Mouse (Mus musculus) large intestine, adult 2 months (tissue): Measurements from ENCODE around the gene Ssx2ip. TPM values are rescaled to one million over a fixed set of nuclear protein-coding genes. Genes with fewer than 3 reads are reported as not detected.

Experiments used
- DNase-seq: peaks from one replicate; pipeline ENCODE4 v3.0.0-alpha.2; 2012; ENCODE audit warnings: low read depth, low spot score
- WGBS: fragments of 180-500 bp; shearing (Covaris S2); methylation state at CpG from one replicate; pipeline ENCODE4 v1.1.7; 2018; 5-methylcytosine and 5-hydroxymethylcytosine counted together
- polyA plus RNA-seq: library from polyadenylated mRNA; depleted of rRNA; stranded (reverse); fragments of >200 nt; gene quantifications from 2 replicates; pipeline ENCODE4 v1.2.3, GENCODE M21; 2012; rRNA removed

Ssx2ip gene
- 9.8 and 12.4 TPM in 2 replicates for polyA plus RNA-seq

GRCm38 (mm10) chr3:146404311-146405201 lies at the start of gene Ssx2ip:
Gene Ssx2ip, plus strand, starts transcription at chr3:146404642.
- DNase-seq, result no peak
- whole genome bisulfite sequencing, result 1% methylated on average over 100 of the region's 100 CpGs

- DNase-seq, result no peak
- WGBS, result 43% methylated on average over 3 of the region's 3 CpGs
These were observed 49.3 kb upstream of the Ssx2ip start for GRCm38 (mm10) chr3:146355146-146355545.

DNA sequence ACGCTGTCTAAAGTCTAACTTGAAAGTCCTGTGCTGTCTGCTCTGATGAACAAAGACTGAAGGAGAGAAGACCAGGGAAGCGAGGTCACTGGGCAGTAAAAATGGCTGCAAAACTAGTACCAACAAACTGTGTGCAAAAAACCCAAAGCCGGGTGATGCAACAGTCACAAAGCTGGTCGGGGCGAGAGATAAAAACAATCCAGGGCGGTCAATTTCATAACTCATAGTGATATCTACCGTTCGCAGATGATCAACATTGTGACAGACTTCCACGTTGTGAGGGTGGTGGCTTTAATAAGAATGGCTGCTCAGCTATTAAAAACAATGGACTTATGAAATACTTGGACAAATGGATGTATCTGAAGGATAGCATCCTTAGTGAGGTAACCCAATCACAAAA lies 39.0 kb upstream of the Ssx2ip start:
- WGBS, result 86% methylated on average over 9 of the region's 9 CpGs
- DNase-seq, result no peak

DNA sequence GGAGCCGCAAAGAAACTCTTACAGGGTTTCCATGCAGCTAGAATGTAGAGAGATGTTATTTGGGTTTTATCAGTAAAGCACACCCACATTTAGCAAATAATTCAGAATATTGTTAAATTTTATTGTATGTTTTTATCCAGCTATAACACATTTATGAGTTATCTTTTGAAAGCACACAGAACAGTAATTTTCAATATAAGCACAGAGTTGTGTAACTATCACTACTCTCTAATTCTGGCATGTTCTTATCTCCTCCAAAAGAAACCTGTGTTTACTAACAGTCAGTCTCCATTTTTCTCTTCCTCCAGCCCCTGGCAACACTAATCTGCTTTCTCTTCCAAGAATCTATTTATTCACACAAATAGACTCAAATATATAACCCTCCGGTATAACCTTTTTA lies 37.4 kb upstream of the Ssx2ip start:
- 73% methylated on average over 2 of the region's 2 CpGs for WGBS
- DNase-seq, result no peak

GRCm38 (mm10) chr3:146370553-146371095 lies 33.8 kb upstream of the Ssx2ip start:
- 83% methylated on average over 7 of the region's 7 CpGs for WGBS
- DNase-seq, result no peak

GRCm38 (mm10) chr3:146371201-146371600 lies 33.2 kb upstream of the Ssx2ip start:
- WGBS, result 65% methylated on average over 5 of the region's 5 CpGs
- no peak for DNase-seq

- WGBS, result 79% methylated on average over 3 of the region's 3 CpGs
- no peak for DNase-seq
These were observed 29.8 kb upstream of the Ssx2ip start for GRCm38 (mm10) chr3:146374596-146375175.

GRCm38 (mm10) chr3:146375224-146375657 lies 29.2 kb upstream of the Ssx2ip start:
- no peak for DNase-seq
- WGBS, result 63% methylated on average over 4 of the region's 4 CpGs

DNA sequence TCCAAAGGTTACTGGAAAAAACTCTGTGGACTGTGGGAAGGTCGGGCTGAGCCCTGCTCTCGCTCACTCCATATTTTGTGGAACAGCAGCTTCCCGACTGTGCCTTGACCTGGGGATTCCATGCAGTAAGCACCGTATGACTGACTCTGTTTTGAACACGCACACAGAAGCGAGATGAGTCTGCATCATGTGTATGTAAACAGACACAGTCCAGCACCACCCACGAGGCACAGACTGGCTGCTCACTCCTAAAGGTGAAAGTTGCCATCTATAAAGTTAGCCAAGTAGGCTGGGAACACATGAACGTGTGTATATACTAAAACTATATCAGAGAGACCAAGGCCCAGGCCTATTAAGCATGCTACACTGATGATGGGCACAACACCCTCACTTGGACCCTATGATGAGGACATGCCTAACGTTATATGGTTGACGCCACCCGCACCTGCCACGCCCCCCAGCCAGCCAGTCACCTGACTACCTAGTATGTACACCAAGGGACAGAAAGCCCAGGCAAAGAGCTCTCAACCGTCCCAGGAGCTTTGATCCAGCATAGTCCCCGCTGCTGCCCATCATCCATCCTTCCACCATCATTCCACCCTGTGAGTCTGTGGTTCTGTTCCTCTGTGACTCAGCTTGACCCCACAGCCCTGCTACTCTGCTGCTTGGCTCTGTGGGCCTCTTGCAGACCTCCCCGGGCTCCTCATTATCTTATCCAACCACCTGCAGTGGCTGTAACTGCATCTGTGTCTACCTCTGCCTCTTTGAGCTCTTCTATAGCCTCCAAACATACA lies 27.9 kb upstream of the Ssx2ip start:
- 81% methylated on average over 15 of the region's 15 CpGs for WGBS

GRCm38 (mm10) chr3:146377216-146377615 lies 27.2 kb upstream of the Ssx2ip start:
- whole genome bisulfite sequencing, result 91% methylated on average over 5 of the region's 5 CpGs
- DNase-seq, result no peak

More for the DNA sequence above, 27.9 kb upstream of the Ssx2ip start:
- no peak for DNase-seq

- WGBS, result 47% methylated on average over 8 of the region's 8 CpGs
- no peak for DNase-seq
These were observed 25.7 kb upstream of the Ssx2ip start for GRCm38 (mm10) chr3:146378753-146379152.

GRCm38 (mm10) chr3:146379740-146380466 lies 24.5 kb upstream of the Ssx2ip start:
- WGBS, result 25% methylated on average over 9 of the region's 9 CpGs
- no peak for DNase-seq

GRCm38 (mm10) chr3:146380874-146381273 lies 23.6 kb upstream of the Ssx2ip start:
- no peak for DNase-seq
- WGBS, result 85% methylated on average over 2 of the region's 2 CpGs

- no peak for DNase-seq
- 94% methylated on average over 9 of the region's 9 CpGs for WGBS
These were observed 23.0 kb upstream of the Ssx2ip start for GRCm38 (mm10) chr3:146381471-146381870.

DNA sequence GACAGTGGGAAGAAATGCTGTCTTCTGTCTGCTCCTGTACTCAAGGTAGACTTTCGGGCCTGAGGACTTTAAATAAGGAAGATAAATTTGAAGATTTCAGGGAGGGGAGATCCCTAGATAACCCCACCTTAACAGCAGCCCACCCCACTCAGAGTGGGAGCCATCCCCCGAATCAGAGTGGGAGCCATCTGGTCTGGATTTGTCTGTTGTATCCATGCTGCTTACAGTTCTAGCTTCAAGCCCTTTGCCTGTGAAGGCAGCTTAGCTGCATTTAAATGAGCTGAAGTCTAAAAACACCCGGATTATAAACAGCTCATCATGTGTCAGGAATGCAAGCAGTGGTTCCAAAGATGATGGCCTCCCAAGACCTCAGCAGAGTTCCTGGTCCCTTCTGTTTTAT lies 17.6 kb upstream of the Ssx2ip start:
- WGBS, result 76% methylated on average over 3 of the region's 3 CpGs
- no peak for DNase-seq

- 84% methylated on average over 19 of the region's 19 CpGs for WGBS
These were observed 11.7 kb upstream of the Ssx2ip start for GRCm38 (mm10) chr3:146392656-146393321.

GRCm38 (mm10) chr3:146393641-146394100 lies 10.8 kb upstream of the Ssx2ip start:
- DNase-seq, result no peak
- WGBS, result 34% methylated on average over 7 of the region's 7 CpGs

More at GRCm38 (mm10) chr3:146392656-146393321, 11.7 kb upstream of the Ssx2ip start:
- no peak for DNase-seq

GRCm38 (mm10) chr3:146396256-146396655 lies 8.2 kb upstream of the Ssx2ip start:
- no peak for DNase-seq
- WGBS, result 62% methylated on average over 6 of the region's 6 CpGs

- no peak for DNase-seq
- WGBS, result 84% methylated on average over 1 of the region's 1 CpGs
These were observed 7.5 kb upstream of the Ssx2ip start for GRCm38 (mm10) chr3:146396934-146397333.
